Mouse (Mus musculus) stomach, postnatal 0 days (tissue): Measurements from ENCODE around the gene Gpr107.

ENCODE experiments used
- CTCF ChIP-seq: IDR thresholded peaks from 2 replicates; pipeline ENCODE4 v1.5.1; 2016; ENCODE audit warnings: antibody characterized with exemption, low read depth, mild to moderate bottlenecking, moderate library complexity
- EP300 ChIP-seq: optimal IDR thresholded peaks from 2 replicates; pipeline ENCODE3; 2016; ENCODE audit warnings: antibody characterized with exemption

DNA sequence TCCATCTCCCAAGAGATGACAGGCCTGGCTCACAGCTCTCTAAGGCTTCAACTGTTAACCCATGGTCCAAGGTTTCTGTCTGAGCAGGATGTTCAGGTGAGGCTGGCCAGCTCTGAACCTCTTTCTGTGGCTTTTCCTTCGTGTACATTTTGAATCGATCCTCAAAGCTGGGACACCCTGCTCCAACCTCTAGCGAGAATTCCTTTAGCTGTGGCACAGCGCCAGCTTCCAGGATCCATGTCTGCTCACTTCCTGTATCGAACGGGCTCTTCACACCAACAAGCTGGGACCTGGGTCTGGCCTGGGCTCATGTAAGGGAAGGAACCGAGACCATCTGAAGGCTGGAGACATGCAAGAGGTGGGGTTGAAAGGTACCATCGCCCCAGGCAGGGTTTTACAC, 92.1 kb downstream of the Gpr107 start:
- no peak for TF ChIP-seq CTCF
- TF ChIP-seq EP300 = no peak
